Mouse (Mus musculus) CH12.LX (cell line): ENCODE measurements around the gene Bicc1.

Experiments
- CHD1 ChIP-seq: IDR thresholded peaks from 2 replicates; pipeline ENCODE4 v1.6.1; 2012; ENCODE audit warnings: low read depth, low read length, improper control_type of control experiment, inconsistent platforms
- CTCF ChIP-seq, 2 experiments: IDR thresholded peaks in 1 of 2; conservative IDR thresholded peaks in 1 of 2; 2 replicates each; pipeline ENCODE4 v1.5.1; 2011 to 2012; ENCODE audit warnings: low read depth in 2 of 2, low read length in 2 of 2, improper control_type of control experiment in 1 of 2, inconsistent platforms in 1 of 2, mild to moderate bottlenecking in 1 of 2, moderate library complexity in 1 of 2
- EP300 ChIP-seq: IDR thresholded peaks from 2 replicates; pipeline ENCODE4 v1.6.1; 2011; ENCODE audit warnings: low read length, improper control_type of control experiment
- GABPA ChIP-seq: IDR thresholded peaks from 2 replicates; pipeline ENCODE4 v1.6.1; 2012; ENCODE audit warnings: low read depth, low read length, improper control_type of control experiment, inconsistent platforms; ENCODE audit not compliant: insufficient replicate concordance
- MAFK ChIP-seq: IDR thresholded peaks from 2 replicates; pipeline ENCODE4 v1.6.1; 2011; ENCODE audit warnings: low read length, improper control_type of control experiment; ENCODE audit not compliant: insufficient replicate concordance
- MAZ ChIP-seq: IDR thresholded peaks from 2 replicates; pipeline ENCODE4 v1.6.1; 2012; ENCODE audit warnings: low read depth, mild to moderate bottlenecking, inconsistent platforms, low read length, improper control_type of control experiment, moderate library complexity
- POLR2A ChIP-seq: IDR thresholded peaks from 2 replicates; pipeline ENCODE4 v1.6.1; 2011; ENCODE audit warnings: low read depth, mild to moderate bottlenecking, improper control_type of control experiment, low read length
- UBTF ChIP-seq: IDR thresholded peaks from 2 replicates; pipeline ENCODE4 v1.6.1; 2012; ENCODE audit warnings: low read depth, mild to moderate bottlenecking, inconsistent platforms, low read length, improper control_type of control experiment, moderate library complexity
- ZC3H11A ChIP-seq: IDR thresholded peaks from 2 replicates; pipeline ENCODE4 v1.6.1; 2012; ENCODE audit warnings: low read depth, mild to moderate bottlenecking, inconsistent platforms, low read length, improper control_type of control experiment

DNA sequence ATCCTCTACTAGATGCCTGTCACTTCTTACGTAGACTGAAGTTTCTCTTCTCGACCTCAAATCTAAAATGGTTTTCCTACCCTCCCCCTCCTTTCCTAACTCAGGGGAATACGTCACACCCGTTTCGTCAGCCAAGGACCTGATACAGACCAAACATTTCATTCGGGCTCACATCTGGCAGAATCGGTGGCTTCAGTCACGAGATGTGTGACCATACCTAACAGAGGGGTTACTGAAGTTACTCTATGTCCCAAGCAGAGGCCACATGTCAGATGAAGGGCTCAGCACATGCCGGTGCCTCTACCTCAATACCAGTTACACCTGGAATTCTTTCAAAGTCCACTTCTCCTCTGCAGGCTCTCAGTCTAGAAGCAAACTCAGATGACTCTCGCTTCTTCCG lies 150.8 kb downstream of the Bicc1 start:
- no peak for TF ChIP-seq ZC3H11A
- no peak for TF ChIP-seq UBTF
- no peak for TF ChIP-seq POLR2A
- TF ChIP-seq EP300: no peak
- TF ChIP-seq GABPA: no peak
- TF ChIP-seq CTCF (conservative IDR thresholded peaks at IDR 0.05 in 1 of 2, IDR thresholded peaks at IDR 0.05 in 1 of 2; ENCODE audit: low read depth in 2 of 2, low read length in 2 of 2): no peak
- no peak for TF ChIP-seq MAFK
- TF ChIP-seq CHD1: no peak
- TF ChIP-seq MAZ: no peak
